Mouse (Mus musculus) CD4-positive, CD25-positive, alpha-beta regulatory T cell, adult 2 months (primary cell): Measurements from ENCODE around the gene Stom.

Source experiments
- DNase-seq: peaks from one replicate; pipeline ENCODE4 v3.0.0-alpha.2; 2012; ENCODE audit warnings: low read depth, low spot score

Stom gene

DNA sequence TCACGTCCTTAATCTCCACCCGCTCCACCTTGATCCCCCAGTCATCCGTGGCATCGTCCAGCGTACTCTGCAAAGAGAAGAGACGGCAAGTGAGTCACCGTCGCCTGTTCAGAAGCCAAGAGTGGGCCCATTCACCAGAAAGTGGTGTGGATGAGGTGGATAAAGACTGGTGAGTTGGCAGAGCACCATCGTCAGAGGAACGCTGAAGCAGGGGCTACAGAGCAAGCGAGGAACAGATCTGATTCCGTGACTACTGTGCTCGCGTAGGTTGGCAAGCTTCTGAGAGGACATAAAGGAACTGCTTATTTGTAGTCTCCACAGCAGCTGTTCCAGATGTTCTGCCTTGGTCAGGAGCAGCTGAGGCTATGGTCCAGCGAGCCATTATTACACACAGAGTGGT lies 16.4 kb downstream of the Stom start:
- DNase-seq: no peak

DNA sequence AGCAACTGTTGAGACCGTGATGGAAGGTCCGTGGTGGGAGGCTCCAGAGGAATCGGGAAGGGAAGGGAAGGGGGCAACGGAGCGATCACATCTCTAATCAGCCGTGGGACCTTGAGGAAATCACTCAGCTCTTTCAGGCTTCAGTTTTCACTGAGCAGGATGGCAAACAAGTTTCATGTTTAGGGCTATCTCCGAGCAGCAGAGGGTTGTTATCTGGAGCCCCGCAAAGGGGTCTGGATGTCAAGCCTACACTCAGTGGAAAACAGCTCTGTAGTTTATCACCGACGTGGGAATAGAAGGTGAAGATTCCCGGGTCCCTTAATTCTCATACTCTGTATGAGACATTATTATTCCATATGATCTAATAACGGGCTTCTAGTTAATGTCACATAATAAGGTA lies 18.4 kb downstream of the Stom start:
- DNase-seq: no peak

- DNase-seq: no peak
Observed at GRCm38 (mm10) chr2:35317604-35318003, 19.2 kb downstream of the Stom start.

DNA sequence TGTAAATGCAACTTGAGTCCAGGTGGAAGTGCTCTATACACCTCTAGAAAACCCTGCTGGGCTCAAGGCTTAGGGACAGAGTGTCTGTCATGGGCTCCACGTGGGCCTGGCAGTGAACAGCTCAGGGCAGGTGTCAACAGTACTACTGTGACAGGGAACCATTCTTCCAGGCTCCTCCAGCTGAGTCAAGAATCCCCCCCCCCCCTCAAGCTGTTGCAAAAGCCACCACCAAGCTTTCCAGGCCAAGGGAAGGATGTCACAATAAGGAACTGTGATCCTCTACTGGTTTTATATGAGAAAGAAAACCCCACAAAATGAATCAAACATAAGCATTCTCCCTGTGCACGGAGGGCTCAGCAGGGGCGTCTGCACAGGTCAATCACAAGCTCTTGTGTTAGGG lies 22.5 kb downstream of the Stom start:
- DNase-seq: no peak

GRCm38 (mm10) chr2:35309906-35310493 lies 26.8 kb downstream of the Stom start:
- no peak for DNase-seq

GRCm38 (mm10) chr2:35308166-35308565 lies 28.6 kb downstream of the Stom start:
- no peak for DNase-seq

GRCm38 (mm10) chr2:35302049-35302885 lies 34.5 kb downstream of the Stom start:
- no peak for DNase-seq

DNA sequence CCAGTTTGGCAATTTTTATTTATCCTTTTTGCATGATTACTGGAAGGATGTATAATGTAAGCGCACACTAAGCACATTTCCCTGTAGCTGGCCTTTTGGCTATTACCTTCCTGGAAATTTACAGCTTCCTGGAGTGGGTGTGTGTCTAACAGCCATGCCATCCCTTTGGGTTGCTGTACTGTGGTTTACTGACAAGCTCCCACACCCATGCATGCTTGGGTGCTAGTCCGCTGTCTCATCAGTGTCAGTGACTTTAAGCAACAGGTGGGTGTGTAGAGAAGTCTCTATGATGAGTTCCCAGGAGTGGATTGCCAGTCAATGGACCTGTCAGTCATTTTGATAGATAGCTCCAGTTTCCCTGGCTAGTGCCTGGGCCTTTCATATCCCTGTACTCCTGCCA lies 37.3 kb downstream of the Stom start:
- no peak for DNase-seq

GRCm38 (mm10) chr2:35297703-35298332 lies 39.0 kb downstream of the Stom start:
- peak; percentile 87 for DNase-seq

DNA sequence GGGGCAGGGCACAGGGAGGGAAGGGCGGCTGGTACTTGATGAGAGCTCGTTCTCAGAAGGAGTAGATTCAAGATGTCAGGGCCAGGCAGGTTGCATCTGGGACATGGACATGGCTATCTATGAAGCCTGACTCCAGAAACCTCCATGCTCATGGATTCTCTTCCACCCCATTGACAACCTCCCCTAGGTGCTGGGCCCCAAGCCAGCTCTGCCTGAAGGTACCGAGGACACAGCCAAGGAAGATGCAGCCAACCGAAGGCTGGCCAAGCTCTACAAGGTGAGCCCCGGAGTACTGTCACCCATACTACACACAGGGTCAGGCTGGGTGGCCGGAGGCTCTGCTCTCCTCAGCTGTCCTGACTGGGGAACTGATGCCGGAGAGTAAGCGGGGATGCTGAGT lies 43.5 kb downstream of the Stom start:
- no peak for DNase-seq

- no peak for DNase-seq
Observed at GRCm38 (mm10) chr2:35292700-35293099, 44.1 kb downstream of the Stom start.

GRCm38 (mm10) chr2:35291856-35292255 lies 44.9 kb downstream of the Stom start:
- peak; percentile 71 for DNase-seq

DNA sequence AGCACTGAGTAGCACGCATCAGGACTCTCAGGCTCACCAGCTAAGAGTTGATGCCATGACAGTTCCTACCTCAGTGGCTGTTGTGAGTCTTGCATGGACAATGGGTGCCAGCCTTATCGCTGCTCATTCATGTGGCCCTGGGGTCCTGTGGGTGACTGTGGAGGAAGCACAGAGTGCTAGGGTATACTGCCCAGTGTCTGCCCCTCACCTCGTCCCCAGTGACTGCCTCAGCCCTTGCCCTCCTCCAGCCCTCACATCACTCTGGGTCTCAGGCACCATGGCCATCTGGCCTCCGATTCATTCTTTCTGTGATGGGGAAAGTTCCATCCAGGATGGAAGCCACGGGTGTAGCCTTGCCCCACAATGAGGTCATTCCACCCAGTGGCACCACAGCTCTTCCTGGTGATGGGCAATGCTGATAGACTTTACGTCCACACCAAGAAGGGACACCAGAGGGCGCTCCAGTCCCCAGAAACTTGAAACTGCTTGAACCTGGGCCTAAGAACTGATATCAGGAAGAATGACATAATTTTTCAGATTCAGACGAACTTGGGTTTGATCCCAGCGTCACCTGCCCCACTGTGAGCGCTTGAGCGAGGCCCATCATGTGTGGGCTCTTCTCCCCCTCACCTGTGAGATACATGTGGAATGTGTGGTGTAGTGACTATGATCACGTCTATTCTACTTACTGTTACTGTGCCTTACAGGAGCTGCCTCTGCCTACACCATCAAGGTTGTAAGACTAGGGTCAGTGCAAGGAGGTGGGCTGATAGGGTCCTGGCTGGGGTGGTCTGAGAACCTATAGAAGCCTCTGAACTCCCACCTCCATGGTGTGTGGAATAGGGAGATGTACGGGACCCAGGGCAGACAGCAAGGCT lies 47.8 kb downstream of the Stom start:
- DNase-seq: peak; percentile 86

- DNase-seq: no peak
Observed at GRCm38 (mm10) chr2:35287017-35287620, 49.7 kb downstream of the Stom start.

DNA sequence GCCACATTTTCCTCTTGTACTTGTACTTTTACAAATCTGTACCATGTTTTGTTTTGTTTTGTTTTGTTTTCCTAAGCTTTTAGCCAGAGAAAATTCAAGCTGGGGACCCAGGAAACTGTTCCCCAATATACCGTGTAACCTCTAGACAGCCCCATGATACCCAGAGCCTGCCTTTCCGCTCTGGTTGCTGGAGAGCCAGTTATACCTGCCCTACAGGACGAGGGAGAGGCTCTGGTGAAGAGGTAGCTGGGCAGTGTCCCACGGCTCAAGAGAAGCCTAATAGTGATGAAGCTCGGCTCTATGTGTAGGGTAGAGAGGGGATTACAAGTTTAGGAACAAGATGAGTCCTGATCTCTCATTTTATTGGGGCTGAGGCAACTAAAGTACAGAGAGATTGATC lies 51.6 kb downstream of the Stom start:
- no peak for DNase-seq

DNA sequence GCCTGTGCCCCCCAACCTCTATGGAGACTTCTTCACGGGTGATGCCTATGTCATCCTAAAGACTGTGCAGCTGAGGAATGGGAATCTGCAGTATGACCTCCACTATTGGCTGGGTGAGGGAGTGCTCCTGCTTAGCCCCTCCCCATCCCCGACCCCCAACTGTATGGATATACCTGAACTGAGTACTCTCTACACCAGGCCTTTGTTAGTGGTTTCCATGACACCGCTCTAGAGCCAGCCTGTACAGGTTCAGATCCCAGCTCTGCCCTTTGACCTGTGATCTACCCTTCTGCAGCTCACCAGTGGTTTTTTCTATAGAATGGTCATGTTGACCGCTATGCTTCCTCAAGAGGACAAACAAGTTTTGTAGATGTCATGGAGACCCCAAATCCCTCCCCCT lies 52.8 kb downstream of the Stom start:
- no peak for DNase-seq

GRCm38 (mm10) chr2:35282214-35282613 lies 54.6 kb downstream of the Stom start:
- DNase-seq: no peak

GRCm38 (mm10) chr2:35280001-35280400 lies 56.8 kb downstream of the Stom start:
- no peak for DNase-seq

GRCm38 (mm10) chr2:35278371-35279210 lies 58.2 kb downstream of the Stom start:
- no peak for DNase-seq

DNA sequence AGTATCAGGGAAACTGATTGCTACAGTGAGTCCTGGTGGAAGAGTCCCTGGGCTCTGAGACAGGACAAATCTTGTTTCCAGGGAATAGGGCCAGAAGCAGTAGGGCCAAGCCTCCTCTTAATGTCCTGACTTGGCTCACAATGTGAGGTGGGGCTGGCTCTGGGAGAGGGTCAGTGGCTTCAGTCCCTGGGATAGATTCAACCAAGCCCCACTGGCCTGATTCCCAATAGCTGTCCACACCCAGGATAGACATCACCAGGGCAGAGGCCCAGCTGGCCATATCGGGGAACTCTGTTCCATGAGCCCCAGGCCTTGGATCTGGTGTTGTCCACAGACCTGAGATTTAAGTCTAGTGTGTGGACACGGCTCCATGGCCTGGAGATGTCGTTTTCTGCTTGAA lies 59.1 kb downstream of the Stom start:
- DNase-seq: no peak

DNA sequence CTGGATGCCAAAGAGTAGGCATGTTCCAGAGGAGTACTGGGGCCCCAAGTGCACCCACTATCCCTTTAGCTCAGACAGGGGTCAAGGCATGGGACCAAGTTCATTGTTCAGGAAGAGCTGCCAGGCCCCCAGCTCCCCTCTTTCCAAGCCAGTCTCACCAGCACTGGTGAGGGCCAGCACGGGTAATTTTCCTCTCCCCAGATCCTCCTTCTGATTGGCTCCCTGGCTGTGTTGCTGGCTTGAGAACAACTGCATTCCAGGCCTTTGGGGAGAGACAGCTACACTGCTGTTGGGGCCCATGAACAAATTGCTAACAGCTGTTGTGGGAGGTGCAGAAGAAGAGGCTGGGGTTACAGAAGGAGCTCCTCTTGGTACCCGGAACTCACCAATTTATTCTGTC lies 63.2 kb downstream of the Stom start:
- DNase-seq: no peak
